Mouse (Mus musculus) heart, postnatal 4 days (tissue): ENCODE measurements at regions not wholly inside any gene's neighbourhood (a gene's known extent, or its start where the extent isn't known, plus 50 kb on each side); places are given as distances from the start of the nearest gene placed in this dataset.

Experiments
- DNase-seq: peaks from one replicate; pipeline ENCODE4 v3.0.0; 2021

DNA sequence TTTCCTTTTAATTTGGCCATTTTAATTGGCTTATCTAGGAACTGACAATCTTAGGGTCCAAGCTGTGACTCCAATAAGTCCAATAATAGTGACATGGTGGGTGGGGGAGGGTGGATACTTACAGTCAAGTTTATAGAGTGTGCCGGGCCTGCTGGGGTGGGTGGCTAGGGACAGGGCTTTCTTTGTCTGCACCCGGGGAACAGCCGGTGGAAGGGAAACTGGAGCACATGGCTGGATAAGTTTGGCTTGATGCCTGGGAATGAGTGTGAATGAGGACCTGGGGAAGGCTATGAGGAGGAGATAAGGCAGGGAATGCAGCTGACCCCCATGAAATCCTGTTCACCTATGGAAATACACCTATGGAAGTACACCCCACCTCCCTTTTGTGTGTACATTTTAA is 81.7 kb upstream of the Cers4 start:
- DNase-seq, result peak; percentile 20

DNA sequence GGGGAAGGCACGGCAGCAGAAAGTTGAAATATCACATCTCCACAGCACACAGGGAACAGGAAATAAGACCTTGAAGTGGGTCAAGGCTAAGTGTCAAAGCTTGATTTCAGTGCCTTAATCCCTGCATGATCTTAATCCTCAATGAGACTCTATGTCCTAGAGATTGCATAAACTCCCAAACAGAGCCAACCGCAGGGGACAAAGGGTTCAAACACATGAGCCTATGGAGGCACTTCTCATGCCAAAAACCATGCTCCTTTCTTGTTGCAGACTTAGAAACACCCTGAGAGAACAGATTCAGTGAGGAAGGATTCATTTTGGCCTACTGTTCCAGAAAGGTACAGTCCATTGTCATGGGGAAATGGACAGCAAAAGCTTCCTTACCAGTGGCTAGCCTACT is 81.0 kb upstream of the Cers4 start:
- DNase-seq, result peak; percentile 1

DNA sequence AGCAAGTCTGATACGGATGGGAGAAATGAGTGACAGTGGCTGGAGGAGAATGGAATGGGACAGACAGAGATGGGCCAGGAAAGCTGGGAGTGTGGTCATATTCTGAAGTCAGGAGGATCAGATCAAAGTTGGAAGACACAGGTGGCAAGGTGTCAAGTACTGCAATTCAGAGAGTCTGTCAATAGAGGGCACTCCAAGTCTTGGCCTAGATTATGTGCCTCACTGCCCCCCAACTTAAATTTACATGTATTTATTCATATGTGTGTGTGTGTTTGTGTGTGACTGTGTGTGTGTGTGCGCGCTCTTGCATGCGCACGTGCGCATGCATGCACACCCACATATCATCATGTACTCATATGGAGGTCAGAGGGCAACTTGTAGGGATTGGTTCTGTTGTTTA is 79.6 kb upstream of the Cers4 start:
- DNase-seq, result peak; percentile 46

DNA sequence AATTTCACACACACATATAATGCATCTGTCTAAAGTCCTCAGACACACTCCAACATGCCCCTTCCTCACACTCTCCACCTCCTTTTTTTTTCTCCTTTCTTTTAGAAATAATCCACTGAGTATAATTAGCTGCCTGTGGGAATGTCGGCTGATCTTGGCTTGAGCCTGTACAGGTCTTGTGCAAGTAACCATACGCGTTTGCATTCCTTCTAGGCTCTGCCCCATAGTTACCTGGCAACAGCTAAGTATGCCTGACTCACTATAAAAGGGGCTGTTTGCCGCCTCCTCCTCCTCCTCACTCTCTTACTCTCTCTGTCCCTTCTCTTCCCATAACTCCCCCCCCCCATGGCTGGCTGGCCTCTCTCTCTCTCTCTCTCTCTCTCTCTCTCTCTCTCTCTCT is 79.1 kb upstream of the Cers4 start:
- DNase-seq, result peak; percentile 4

DNA sequence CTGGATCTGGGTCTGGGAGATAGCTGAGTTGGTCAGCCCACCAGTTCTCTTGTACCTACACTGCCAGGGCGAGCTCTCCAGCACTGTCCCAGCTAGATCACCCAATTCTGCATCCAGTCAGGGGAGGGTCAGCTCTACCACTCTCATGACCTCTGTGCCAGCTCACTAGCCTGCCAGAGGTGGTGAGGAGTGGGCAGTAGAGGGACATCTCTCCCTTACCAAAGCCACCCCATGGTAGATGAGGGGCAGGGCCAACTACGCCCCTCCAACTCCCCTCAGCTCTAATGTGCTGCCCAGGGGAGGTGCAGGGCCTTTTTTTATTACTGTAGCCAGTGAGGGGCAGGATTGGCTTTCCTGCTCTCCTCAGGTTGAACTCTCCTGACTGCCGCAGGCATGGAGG is 75.7 kb upstream of the Cers4 start:
- DNase-seq, result no peak

DNA sequence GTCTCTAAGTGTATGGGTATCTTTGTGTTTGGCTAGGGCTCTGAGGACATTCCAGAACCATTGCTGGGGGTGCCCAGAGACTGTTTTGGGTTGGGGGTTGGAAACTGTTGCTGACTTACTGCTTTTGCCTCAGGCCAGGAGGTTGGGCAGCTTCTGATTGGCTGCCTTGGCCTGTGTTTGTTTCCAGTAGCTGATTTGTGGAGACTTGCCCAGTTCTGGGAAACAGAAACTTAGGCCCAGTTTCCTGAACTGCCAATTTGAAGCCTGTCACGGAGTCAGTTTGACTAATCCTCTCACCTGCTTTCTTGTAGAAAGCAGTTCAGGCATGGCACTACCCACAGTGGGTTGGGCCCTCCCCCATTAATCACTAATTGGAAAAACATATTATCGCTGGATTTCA is 59.7 kb upstream of the Cers4 start:
- no peak for DNase-seq

DNA sequence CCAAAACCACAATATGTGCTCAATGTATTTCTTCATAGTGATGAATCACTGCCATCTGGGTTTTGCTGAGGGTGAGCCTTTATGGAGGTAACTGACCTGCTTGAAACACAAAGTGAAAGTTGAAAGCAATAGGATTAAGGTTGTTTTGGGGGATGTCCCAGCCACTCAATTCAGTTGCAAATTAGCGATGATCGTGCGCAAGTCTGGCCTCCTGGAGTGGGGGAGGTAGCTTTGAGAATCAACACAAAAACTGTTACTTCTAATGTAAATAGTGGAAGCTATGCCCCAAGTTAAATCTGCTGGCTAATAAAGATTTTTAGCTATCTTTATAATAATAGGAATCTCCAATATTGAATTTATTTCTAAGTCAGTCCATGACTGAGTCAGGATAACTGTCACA is 56.3 kb upstream of the Cers4 start:
- no peak for DNase-seq
